Mouse (Mus musculus) CH12.LX (cell line): ENCODE data around the gene Stc2.

Experiments used
- CTCF ChIP-seq, 2 experiments: IDR thresholded peaks in 1 of 2; conservative IDR thresholded peaks in 1 of 2; 2 replicates each; pipeline ENCODE4 v1.5.1; 2011 to 2012; ENCODE audit warnings: low read depth in 2 of 2, low read length in 2 of 2, improper control_type of control experiment in 1 of 2, inconsistent platforms in 1 of 2, mild to moderate bottlenecking in 1 of 2, moderate library complexity in 1 of 2
- KAT2A ChIP-seq: IDR thresholded peaks from 2 replicates; pipeline ENCODE4 v1.6.1; 2012; ENCODE audit warnings: low read length, improper control_type of control experiment, inconsistent platforms; ENCODE audit not compliant: insufficient replicate concordance
- RAD21 ChIP-seq: IDR thresholded peaks from 2 replicates; pipeline ENCODE4 v1.6.1; 2011; ENCODE audit warnings: low read depth, mild to moderate bottlenecking, low read length, improper control_type of control experiment, moderate library complexity
- ZC3H11A ChIP-seq: IDR thresholded peaks from 2 replicates; pipeline ENCODE4 v1.6.1; 2012; ENCODE audit warnings: low read depth, mild to moderate bottlenecking, inconsistent platforms, low read length, improper control_type of control experiment
- ZNF384 ChIP-seq: IDR thresholded peaks from 2 replicates; pipeline ENCODE4 v1.6.1; 2012; ENCODE audit warnings: low read depth, low read length, improper control_type of control experiment, inconsistent platforms

- TF ChIP-seq CTCF (conservative IDR thresholded peaks at IDR 0.05 in 1 of 2, IDR thresholded peaks at IDR 0.05 in 1 of 2; ENCODE audit: low read depth in 2 of 2, low read length in 2 of 2) (no peak), ZNF384 (no peak), KAT2A (no peak), RAD21 (no peak), ZC3H11A (no peak)
These were observed 22.5 kb upstream of the Stc2 start for GRCm38 (mm10) chr11:31392340-31392739.
